Mouse (Mus musculus) central nervous system, embryonic 14 days (tissue): ENCODE data around the gene Gm7145. TPM values are rescaled to one million over a fixed set of nuclear protein-coding genes. Genes with fewer than 3 reads are reported as not detected.

Experiments used
- polyA plus RNA-seq: library from polyadenylated mRNA; depleted of rRNA; stranded (reverse); fragments of >200 nt; gene quantifications from 2 replicates; pipeline ENCODE4 v1.2.3, GENCODE M21; 2012; rRNA removed

Gene Gm7145
- polyA plus RNA-seq: not detected in 2 replicates

GRCm38 (mm10) chr1:117965639-117966038 is at the start of gene Gm7145:
Gene Gm7145, plus strand, starts transcription at chr1:117965939.

GRCm38 (mm10) chr1:117927715-117928114 is 38.0 kb upstream of the Gm7145 start, which contains the start of gene Gm28168:
Gene Gm28168, plus strand, starts transcription at chr1:117928015.

Other genes with a start within 250 kb of the Gm7145 start
- gene B020011L13Rik, start 184.8 kb upstream of the Gm7145 start, polyA plus RNA-seq: not detected in 2 replicates
- not detected in 2 replicates for gene Gm28360, start 135.9 kb upstream of the Gm7145 start, polyA plus RNA-seq
- not detected in 2 replicates for gene Gm28168, start 37.9 kb upstream of the Gm7145 start, polyA plus RNA-seq
- gene Gm29106, start 210.6 kb downstream of the Gm7145 start, polyA plus RNA-seq: not detected in 2 replicates